Mouse (Mus musculus) small intestine, adult 2 months (tissue): ENCODE results near the gene Tdrd9.

Source experiments
- CTCF ChIP-seq: fragments of 200-500 bp; IDR thresholded peaks from 2 replicates; pipeline ENCODE4 v1.5.1; 2012; ENCODE audit warnings: low read depth, mild to moderate bottlenecking, control low read depth, inconsistent platforms, low read length, moderate library complexity, mixed read lengths; ENCODE audit not compliant: insufficient replicate concordance, insufficient read length; ENCODE audit errors: extremely low read depth
- POLR2A ChIP-seq: fragments of 200-500 bp; IDR thresholded peaks from 2 replicates; pipeline ENCODE4 v1.6.1; 2012; ENCODE audit warnings: low read depth, mild to moderate bottlenecking, control low read depth, inconsistent platforms, low read length, moderate library complexity

DNA sequence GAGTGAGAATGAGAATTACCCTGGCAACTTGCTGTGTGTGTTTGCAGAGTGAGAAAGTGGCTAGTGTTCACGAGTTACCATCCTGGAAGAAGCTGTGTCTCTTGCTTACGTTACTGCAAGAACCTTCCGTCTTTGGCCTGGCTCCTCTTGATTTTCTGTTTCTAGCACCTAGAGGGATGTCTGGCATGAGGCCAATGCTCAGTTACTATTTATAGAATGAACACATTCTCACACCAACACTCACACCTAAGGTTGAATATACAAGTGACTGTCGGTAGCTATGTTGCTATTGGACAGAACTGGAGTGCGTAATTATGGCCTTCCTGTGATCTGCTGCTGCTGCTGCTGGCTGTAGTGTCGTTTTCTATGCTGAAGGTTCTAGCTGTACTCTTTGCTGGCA is 5.8 kb downstream of the Tdrd9 start:
- TF ChIP-seq CTCF (no peak), POLR2A (no peak)
